Mouse (Mus musculus) common myeloid progenitor, adult 5-6 weeks (primary cell): ENCODE results near the gene Cyp2a22. TPM values are rescaled to one million over a fixed set of nuclear protein-coding genes. Genes with fewer than 3 reads are reported as not detected.
"Not testable (repeated sequence)": the region's sequence is repeated elsewhere in the genome, so short reads cannot be mapped to it uniquely, and the experiment has no call there.

Experiments used
- ATAC-seq: replicated peaks from 2 replicates; pipeline ENCODE4 v1.8.0; 2016; ENCODE audit warnings: low read depth, mild to moderate bottlenecking, moderate TSS enrichment, inconsistent platforms; ENCODE audit not compliant: poor library complexity, severe bottlenecking
- total RNA-seq: library from RNA; stranded (forward); fragments of 200-1000, 187-1606 nt; gene quantifications from 2 replicates; pipeline ENCODE4 v1.2.3, GENCODE M21; 2017

Cyp2a22 gene
- not detected in 2 replicates for total RNA-seq

DNA sequence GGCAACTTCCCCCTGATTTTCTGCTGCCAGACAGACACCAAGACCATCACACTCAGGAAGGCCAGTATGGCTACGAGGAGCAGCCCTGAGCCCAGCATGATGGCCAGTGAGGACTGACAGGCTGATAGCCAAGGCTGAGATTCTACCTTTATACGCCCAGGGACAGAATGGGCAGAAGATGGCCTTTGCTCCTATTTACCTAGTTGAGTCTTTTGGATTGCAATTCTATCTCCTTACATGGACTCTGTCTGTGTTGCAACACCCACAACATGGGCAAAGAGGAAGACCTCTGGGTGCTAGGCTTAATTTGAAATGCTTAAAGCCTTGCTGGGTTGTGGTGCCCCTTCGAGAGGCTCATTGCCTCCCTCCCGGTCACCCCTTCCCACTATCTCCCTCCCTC is at the start of gene Cyp2a22:
TSS of gene Cyp2a22 (minus strand) at position 123 of the 400 bp plus-strand sequence.
- ATAC-seq: no peak

GRCm38 (mm10) chr7:26983151-26983550 is 44.0 kb upstream of the Cyp2a22 start:
- not testable (repeated sequence) for ATAC-seq

DNA sequence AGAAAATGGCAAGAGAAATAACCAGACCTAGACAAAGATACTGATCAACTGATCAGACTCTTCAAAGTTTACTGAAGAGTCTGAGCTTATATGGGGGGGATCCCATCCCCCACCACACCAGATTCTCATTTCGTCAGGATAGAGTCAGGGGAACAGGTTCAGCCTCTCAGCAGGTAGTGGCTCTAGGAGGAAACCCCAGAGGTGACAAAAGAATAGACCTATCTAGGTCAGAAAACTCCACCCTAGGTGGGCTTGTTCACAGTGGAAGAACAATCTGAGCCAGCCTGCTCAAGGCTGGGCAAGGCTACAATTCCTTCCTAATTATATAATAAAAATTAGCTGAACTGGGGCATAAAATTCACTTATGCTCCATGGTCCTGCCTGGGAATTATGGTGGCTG is 43.4 kb upstream of the Cyp2a22 start:
- ATAC-seq: no peak

DNA sequence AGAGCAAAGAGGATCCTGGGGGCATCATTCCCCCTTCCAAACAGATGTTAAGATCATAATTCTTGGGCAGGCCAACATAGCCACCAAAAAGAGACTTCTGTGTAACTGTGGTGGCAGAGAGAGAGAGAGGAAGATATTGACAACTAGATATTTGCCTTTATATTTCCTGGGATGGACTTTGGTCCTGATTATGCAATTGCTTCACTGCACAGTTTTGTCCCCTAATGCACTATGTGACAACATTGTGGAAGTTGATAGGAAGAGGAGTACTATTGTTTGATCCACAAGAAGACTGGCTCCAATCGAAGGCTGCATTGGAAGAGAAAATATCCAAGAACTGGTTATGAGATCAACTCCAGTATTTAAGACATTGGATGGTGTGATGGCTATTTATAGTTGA is 42.8 kb upstream of the Cyp2a22 start:
- not testable (repeated sequence) for ATAC-seq

GRCm38 (mm10) chr7:26981464-26981863 is 42.3 kb upstream of the Cyp2a22 start:
- ATAC-seq: not testable (repeated sequence)

- ATAC-seq: not testable (repeated sequence)
These were observed 23.2 kb upstream of the Cyp2a22 start for GRCm38 (mm10) chr7:26962371-26962770.

- not testable (repeated sequence) for ATAC-seq
These were observed 14.1 kb upstream of the Cyp2a22 start for GRCm38 (mm10) chr7:26953306-26953705.

- ATAC-seq: not testable (repeated sequence)
These were observed 13.5 kb upstream of the Cyp2a22 start for GRCm38 (mm10) chr7:26952671-26953070.

DNA sequence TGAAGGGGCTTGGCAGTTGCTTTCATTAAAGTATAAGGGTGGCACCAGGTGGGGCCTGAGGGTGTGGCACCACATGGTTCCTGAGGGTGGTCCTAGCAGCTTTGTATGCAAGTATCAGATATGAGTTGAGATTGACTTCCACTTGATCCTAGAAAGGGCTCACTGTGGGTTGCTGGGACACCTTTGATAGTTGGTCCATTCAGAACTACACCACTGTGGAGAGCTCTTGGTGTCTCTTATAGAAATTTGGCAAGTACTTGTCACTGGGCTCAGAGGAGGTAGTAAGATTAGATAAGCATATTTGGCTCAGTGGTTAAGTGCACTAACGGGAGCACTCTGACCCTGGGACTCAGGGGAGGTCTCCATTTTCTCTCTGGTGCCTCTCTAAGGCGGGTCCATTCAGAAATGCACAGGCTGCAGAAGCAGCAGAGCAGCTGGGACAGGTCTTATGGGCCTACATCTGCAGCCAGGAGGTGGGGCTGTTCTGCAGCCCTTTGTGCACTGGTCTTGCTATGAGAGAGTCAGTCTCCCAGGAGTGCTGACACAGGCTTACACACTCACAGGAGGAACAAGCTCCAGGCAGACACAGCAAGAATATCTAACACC is 2.2 kb upstream of the Cyp2a22 start:
- not testable (repeated sequence) for ATAC-seq

DNA sequence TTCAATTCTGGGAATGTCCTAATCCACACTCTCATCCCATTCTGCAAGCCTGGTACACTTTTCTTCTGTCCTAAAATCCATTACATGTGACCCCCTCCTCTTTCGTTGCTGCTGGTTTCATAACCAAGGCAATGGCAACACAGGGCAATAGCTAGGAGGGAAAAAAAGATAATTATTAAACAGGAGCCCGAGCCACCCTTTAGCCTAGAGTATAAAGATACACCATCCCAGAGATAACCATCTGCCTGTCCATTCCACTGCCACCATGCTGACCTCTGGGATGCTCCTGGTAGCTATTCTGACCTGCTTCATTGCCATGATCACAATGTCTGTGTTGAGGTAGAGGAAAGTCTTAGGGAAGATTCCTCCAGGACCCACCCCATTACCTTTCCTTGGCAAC is 22.1 kb downstream of the Cyp2a22 start:
- ATAC-seq: not testable (repeated sequence)

Other genes with a start within 250 kb of the Cyp2a22 start
- not detected in 2 replicates for gene Cyp2b19, start 182.2 kb downstream of the Cyp2a22 start, total RNA-seq
- not detected in 2 replicates for gene Cyp2g1, start 130.5 kb downstream of the Cyp2a22 start, total RNA-seq
- gene Cyp2a5, start 104.1 kb downstream of the Cyp2a22 start, total RNA-seq: not detected in 2 replicates
- not detected in 2 replicates for gene Cyp2a12, start 89.7 kb upstream of the Cyp2a22 start, total RNA-seq
- gene Cyp2f2, start 180.5 kb upstream of the Cyp2a22 start, total RNA-seq: not detected in 2 replicates
- gene Cyp2t4, start 214.3 kb upstream of the Cyp2a22 start, total RNA-seq: not detected in 2 replicates
- 18.6 and 24.7 TPM in 2 replicates for gene Egln2, start 227.4 kb upstream of the Cyp2a22 start, total RNA-seq
- 10.6 and 21.7 TPM in 2 replicates for gene Rab4b, start 239.5 kb upstream of the Cyp2a22 start, total RNA-seq
- not detected in 2 replicates for gene Gm21983, start 241.7 kb upstream of the Cyp2a22 start, total RNA-seq
- 0.23 TPM in 1 of 2 replicates, not detected in the other for gene Mia, start 241.8 kb upstream of the Cyp2a22 start, total RNA-seq